8 mouse cellular contexts compared by ENCODE assay signal in genomic region chr13:24318618-24319017, GRCm38 (mm10). TPM values are rescaled to one million over a fixed set of nuclear protein-coding genes. Genes with fewer than 3 reads are reported as not detected.
A peak's percentile ranks its signal among the peaks of the same experiment; 100 is the strongest.
DNase-seq lines count a peak whose midpoint lies in the region; ATAC-seq and TF ChIP-seq lines count a peak whose summit lies in the region.

No protein-coding gene starts in this region.

- no peaks in the 10 kb centered on the region for H3K9me3 ChIP-seq in liver, embryonic 14.5 days (ENCODE audit: control insufficient read depth, low read length)
- no peaks in the 10 kb centered on the region for H3K9me3 ChIP-seq in intestine, embryonic 15.5 days

- no peak overlapping the region for H3K9ac ChIP-seq in liver, embryonic 14.5 days (replicated peaks)
- no peak overlapping the region for H3K9ac ChIP-seq in intestine, embryonic 15.5 days

- H3K27ac ChIP-seq in liver, embryonic 14.5 days = no peak overlapping the region
- no peak overlapping the region for H3K27ac ChIP-seq in intestine, embryonic 15.5 days

- no peak overlapping the region for H3K4me2 ChIP-seq in liver, embryonic 14.5 days (ENCODE audit: low read depth)
- H3K4me2 ChIP-seq in intestine, embryonic 15.5 days (replicated peaks) = no peak overlapping the region

- no peaks in the 10 kb centered on the region for H3K27me3 ChIP-seq in liver, embryonic 14.5 days (ENCODE audit: control insufficient read depth, insufficient read depth, low read length)
- H3K27me3 ChIP-seq in intestine, embryonic 15.5 days (replicated peaks) = no peaks in the 10 kb centered on the region

- WGBS in liver, embryonic 14.5 days (ENCODE audit: insufficient replicate concordance) = 8% methylated on average over 4 of the region's 4 CpGs
- 17% methylated on average over 4 of the region's 4 CpGs for WGBS in intestine, embryonic 15.5 days

- DNase-seq in cerebellum, postnatal 14 days = peak; percentile 57 to 61
- no peak for DNase-seq in cerebellum, adult 11 months
- DNase-seq in liver, embryonic 14.5 days (ENCODE audit: low read depth in 3 of 3, low spot score in 3 of 3) = peak in 1 of 3 experiments; percentile 10
- DNase-seq in liver = no peak
- DNase-seq in layer of hippocampus, postnatal 36 days = peak; percentile 16 to 18
- DNase-seq in right cerebral cortex, adult 2 months (ENCODE audit: low spot score in 2 of 2) = peak; percentile 40 to 57

- H3K4me3 ChIP-seq in liver, embryonic 14.5 days (ENCODE audit: insufficient read depth in 1 of 2, low read depth in 2 of 2, low read length in 2 of 2) = no peak overlapping the region
- no peak overlapping the region for H3K4me3 ChIP-seq in intestine, embryonic 15.5 days (replicated peaks)

- TF ChIP-seq EP300 in liver, embryonic 14.5 days (IDR thresholded peaks at IDR 0.05; ENCODE audit: low read depth) = no peak

- 0 out of 4 replicates have a peak, but pooled peaks cover 0 to 3% of the 10 kb centered on the region in 2 experiments for H3K4me1 ChIP-seq in liver, embryonic 14.5 days (replicated peaks; ENCODE audit: control insufficient read depth in 2 of 2, insufficient read depth in 2 of 2, low read length in 1 of 2)
- no peaks in the 10 kb centered on the region for H3K4me1 ChIP-seq in intestine, embryonic 15.5 days (replicated peaks)

- no peak for ATAC-seq in liver, embryonic 14.5 days (ENCODE audit: insufficient read depth)
- ATAC-seq in common myeloid progenitor, adult 5-6 weeks (replicated peaks; ENCODE audit: low read depth, poor library complexity, severe bottlenecking) = peak; percentile 74
- ATAC-seq in intestine, embryonic 15.5 days = no peak

- TF ChIP-seq CTCF in liver, embryonic 14.5 days (IDR thresholded peaks at IDR 0.05; ENCODE audit: low read depth) = peak; percentile 50; the same call in 1 of the 2 replicates

- no peaks in the 10 kb centered on the region for H3K36me3 ChIP-seq in liver, embryonic 14.5 days (replicated peaks; ENCODE audit: control insufficient read depth, insufficient read depth, low read depth)
- H3K36me3 ChIP-seq in intestine, embryonic 15.5 days = no peaks in the 10 kb centered on the region

RNA-seq across cellular contexts. Expression of gene Cmah, which starts 8.6 kb away (rescaled TPM):
- 0.24 and 0.42 TPM in 2 replicates for polyA plus RNA-seq in liver, embryonic 14.5 days (2012; rRNA removed)
- 0.46 and 0.80 TPM in 2 replicates for polyA plus RNA-seq in liver, embryonic 14.5 days (2014; fragmentation: Nextera tagmentation; extraction: Ambion mirVana)
- total RNA-seq in common myeloid progenitor, adult 5-6 weeks (2017) = 2.0 and 2.5 TPM in 2 replicates
- total RNA-seq in layer of hippocampus, postnatal 36 days (2021) = under 1 TPM; 0.47 to 0.71 TPM
- 0.39 and 0.58 TPM in 2 replicates for polyA plus RNA-seq in intestine, embryonic 15.5 days (2015; fragmentation: Nextera tagmentation; extraction: Ambion mirVana)

RNA-seq across cellular contexts. Expression of gene Carmil1, which starts 38.0 kb away (rescaled TPM):
- polyA plus RNA-seq in liver, embryonic 14.5 days (2012; rRNA removed) = 1.5 and 1.8 TPM in 2 replicates
- 4.1 and 4.2 TPM in 2 replicates for polyA plus RNA-seq in liver, embryonic 14.5 days (2014; fragmentation: Nextera tagmentation; extraction: Ambion mirVana)
- total RNA-seq in common myeloid progenitor, adult 5-6 weeks (2017) = 2.6 and 2.7 TPM in 2 replicates
- 10 to 100 TPM; 46.4 to 47.3 TPM for total RNA-seq in layer of hippocampus, postnatal 36 days (2021)
- polyA plus RNA-seq in intestine, embryonic 15.5 days (2015; fragmentation: Nextera tagmentation; extraction: Ambion mirVana) = 40.0 and 40.3 TPM in 2 replicates

Comparison
In these comparisons a context has a peak if more than half of its experiments do, and no peak if none do; other contexts are left out.
1. DNase-seq: peak in cerebellum, postnatal 14 days (2 of 2), layer of hippocampus, postnatal 36 days (2 of 2) and right cerebral cortex, adult 2 months (2 of 2); none in cerebellum, adult 11 months (single experiment) and liver (single experiment).
2. RNA of gene Carmil1, which starts 38.0 kb away (total RNA-seq): 46.4 to 47.3 TPM in layer of hippocampus, postnatal 36 days; 2.6 to 2.7 TPM in common myeloid progenitor, adult 5-6 weeks; every median in the first group is over 10 times any median in the second.